Mouse (Mus musculus) CD4-positive naive resting alpha-beta T cell, adult 57 days (primary cell): Measurements from ENCODE around the gene Adamtsl5. TPM values are rescaled to one million over a fixed set of nuclear protein-coding genes. Genes with fewer than 3 reads are reported as not detected.

Experiments used
- total RNA-seq: library from RNA; stranded (reverse); gene quantifications from one replicate; pipeline ENCODE4 v1.2.4, GENCODE M21; 2023

The Adamtsl5 gene
- not detected for total RNA-seq

GRCm38 (mm10) chr10:80348244-80348781 is at the start of gene Adamtsl5:
Adamtsl5 (minus strand) TSS chr10:80348412.

GRCm38 (mm10) chr10:80387522-80387959 is 39.3 kb upstream of the Adamtsl5 start, which contains the start of gene Mex3d:
Mex3d (minus strand) TSS chr10:80387659.

GRCm38 (mm10) chr10:80356001-80356682 is 7.9 kb upstream of the Adamtsl5 start, which contains the start of gene Plk5:
Plk5 (plus strand) TSS chr10:80356459.

GRCm38 (mm10) chr10:80329273-80330081 is 18.7 kb downstream of the Adamtsl5 start, which contains the start of the genes Pcsk4 and Reep6:
Pcsk4 (minus strand) TSS chr10:80329498.
Reep6 (plus strand) TSS chr10:80329953.

GRCm38 (mm10) chr10:80320340-80320760 is 27.9 kb downstream of the Adamtsl5 start, which contains the start of gene 2310011J03Rik:
2310011J03Rik (minus strand) TSS chr10:80320537.

GRCm38 (mm10) chr10:80295618-80296425 is 52.4 kb downstream of the Adamtsl5 start, which contains the start of gene Apc2:
Apc2 (plus strand) TSS chr10:80295977.

GRCm38 (mm10) chr10:80292251-80293146 is 55.7 kb downstream of the Adamtsl5 start, which contains the start of gene Rps15:
Rps15 (plus strand) TSS chr10:80292453.

Other genes with a start within 250 kb of the Adamtsl5 start
- gene Sbno2, start 242.8 kb downstream of the Adamtsl5 start, total RNA-seq: 103 TPM
- gene Stk11, start 232.6 kb downstream of the Adamtsl5 start, total RNA-seq: 140 TPM
- gene Atp5d, start 209.8 kb downstream of the Adamtsl5 start, total RNA-seq: 168 TPM
- gene Cbarp, start 207.6 kb downstream of the Adamtsl5 start, total RNA-seq: 38.2 TPM
- 101 TPM for gene Midn, start 200.1 kb downstream of the Adamtsl5 start, total RNA-seq
- gene Cirbp, start 182.4 kb downstream of the Adamtsl5 start, total RNA-seq: 178 TPM
- gene 1600002K03Rik, start 175.5 kb downstream of the Adamtsl5 start, total RNA-seq: 11.6 TPM
- 0.35 TPM for gene Efna2, start 168.9 kb downstream of the Adamtsl5 start, total RNA-seq
- 75.4 TPM for gene Mum1, start 122.0 kb downstream of the Adamtsl5 start, total RNA-seq
- 95.8 TPM for gene Ndufs7, start 99.3 kb downstream of the Adamtsl5 start, total RNA-seq
- gene Gamt, start 87.4 kb downstream of the Adamtsl5 start, total RNA-seq: not detected
- 170 TPM for gene Dazap1, start 86.9 kb downstream of the Adamtsl5 start, total RNA-seq
- gene Rps15, start 56.0 kb downstream of the Adamtsl5 start, total RNA-seq: 3,730 TPM
- not detected for gene Apc2, start 52.4 kb downstream of the Adamtsl5 start, total RNA-seq
- gene 2310011J03Rik, start 27.9 kb downstream of the Adamtsl5 start, total RNA-seq: 26.2 TPM
- 1.5 TPM for gene Pcsk4, start 18.9 kb downstream of the Adamtsl5 start, total RNA-seq
- not detected for gene Reep6, start 18.5 kb downstream of the Adamtsl5 start, total RNA-seq
- not detected for gene Plk5, start 8.0 kb upstream of the Adamtsl5 start, total RNA-seq
- gene Mex3d, start 39.2 kb upstream of the Adamtsl5 start, total RNA-seq: 10.8 TPM
- 108 TPM for gene Mbd3, start 51.1 kb upstream of the Adamtsl5 start, total RNA-seq
- 54.4 TPM for gene Uqcr11, start 58.4 kb upstream of the Adamtsl5 start, total RNA-seq
- 94.2 TPM for gene Tcf3, start 85.2 kb upstream of the Adamtsl5 start, total RNA-seq
- gene Onecut3, start 146.4 kb upstream of the Adamtsl5 start, total RNA-seq: not detected
- not detected for gene Atp8b3, start 190.7 kb upstream of the Adamtsl5 start, total RNA-seq
- gene Rexo1, start 213.1 kb upstream of the Adamtsl5 start, total RNA-seq: 136 TPM
- 27.8 TPM for gene Klf16, start 228.9 kb upstream of the Adamtsl5 start, total RNA-seq
- gene Abhd17a, start 241.9 kb upstream of the Adamtsl5 start, total RNA-seq: 51.8 TPM